Mouse (Mus musculus) brown adipose tissue, adult 24 weeks (tissue): Measurements from ENCODE around the gene Focad. TPM values are rescaled to one million over a fixed set of nuclear protein-coding genes. Genes with fewer than 3 reads are reported as not detected.
A peak's percentile ranks its signal among the peaks of the same experiment; 100 is the strongest.

ENCODE experiments used
- H3K27ac ChIP-seq: fragments of 200-500 bp; replicated peaks from 2 replicates; pipeline ENCODE4 v1.5.1; 2012; ENCODE audit warnings: low read depth, mild to moderate bottlenecking, low read length
- H3K4me1 ChIP-seq: fragments of 200-500 bp; 2 replicates; pipeline ENCODE4 v1.6.1; 2012; ENCODE audit warnings: low read length, mixed read lengths; ENCODE audit not compliant: control insufficient read depth, insufficient read depth, insufficient read length
- H3K4me3 ChIP-seq: fragments of 200-500 bp; 2 replicates; pipeline ENCODE4 v1.5.1; 2012; ENCODE audit warnings: low read depth, mild to moderate bottlenecking, low read length, moderate library complexity; ENCODE audit not compliant: insufficient read depth
- polyA plus RNA-seq: library from polyadenylated mRNA; stranded (reverse); fragments of >200 nt; gene quantifications from 2 replicates; pipeline ENCODE4 v1.2.4, GENCODE M21; 2012; ENCODE audit not compliant: missing spikeins, insufficient read depth, insufficient read length

Gene Focad
- polyA plus RNA-seq: 9.7 and 12.5 TPM in 2 replicates

- no peaks in the 10 kb centered on the region for H3K4me1 ChIP-seq
- H3K27ac ChIP-seq: peak within 1 kb of the TSS; percentile 48
- peak within 1 kb of the TSS; percentile 84 for H3K4me3 ChIP-seq
These were observed at the start of gene Focad for GRCm38 (mm10) chr4:88094062-88094767. Gene Focad (plus strand): TSS chr4:88094629.

- H3K27ac ChIP-seq: no peak overlapping the region
These were observed 49.3 kb upstream of the Focad start for GRCm38 (mm10) chr4:88045151-88045550.

GRCm38 (mm10) chr4:88046280-88046679 is 48.1 kb upstream of the Focad start:
- no peaks in the 10 kb centered on the region for H3K4me1 ChIP-seq

More at GRCm38 (mm10) chr4:88045151-88045550, 49.3 kb upstream of the Focad start:
- no peak overlapping the region for H3K4me3 ChIP-seq
- H3K4me1 ChIP-seq: no peaks in the 10 kb centered on the region

GRCm38 (mm10) chr4:88075388-88075787 is 19.0 kb upstream of the Focad start:
- Histone ChIP-seq H3K4me3 (no peak overlapping the region), H3K27ac (no peak overlapping the region), H3K4me1 (no peaks in the 10 kb centered on the region)

More at GRCm38 (mm10) chr4:88046280-88046679, 48.1 kb upstream of the Focad start:
- Histone ChIP-seq H3K27ac (no peak overlapping the region), H3K4me3 (no peak overlapping the region)

- no peak overlapping the region for H3K27ac ChIP-seq
- H3K4me1 ChIP-seq: no peaks in the 10 kb centered on the region
- no peak overlapping the region for H3K4me3 ChIP-seq
These were observed 15.4 kb upstream of the Focad start for GRCm38 (mm10) chr4:88078983-88079382.

GRCm38 (mm10) chr4:88081417-88081816 is 13.0 kb upstream of the Focad start:
- Histone ChIP-seq H3K4me3 (no peak overlapping the region), H3K27ac (no peak overlapping the region), H3K4me1 (no peaks in the 10 kb centered on the region)

GRCm38 (mm10) chr4:88081885-88082284 is 12.5 kb upstream of the Focad start:
- Histone ChIP-seq H3K27ac (no peak overlapping the region), H3K4me1 (no peaks in the 10 kb centered on the region), H3K4me3 (no peak overlapping the region)

- Histone ChIP-seq H3K27ac (no peak overlapping the region), H3K4me3 (no peak overlapping the region), H3K4me1 (no peaks in the 10 kb centered on the region)
These were observed 12.0 kb upstream of the Focad start for GRCm38 (mm10) chr4:88082381-88082780.

GRCm38 (mm10) chr4:88083781-88084180 is 10.6 kb upstream of the Focad start:
- no peak overlapping the region for H3K4me3 ChIP-seq
- no peaks in the 10 kb centered on the region for H3K4me1 ChIP-seq
- no peak overlapping the region for H3K27ac ChIP-seq

GRCm38 (mm10) chr4:88090316-88090715 is 4.1 kb upstream of the Focad start:
- Histone ChIP-seq H3K4me1 (no peaks in the 10 kb centered on the region), H3K4me3 (no peak overlapping the region), H3K27ac (no peak overlapping the region)

- peak overlapping the region; percentile 48; the same call in 1 of the 2 replicates for H3K27ac ChIP-seq
- no peaks in the 10 kb centered on the region for H3K4me1 ChIP-seq
- peak overlapping the region; percentile 84 for H3K4me3 ChIP-seq
These were observed 465 bp downstream of the Focad start for GRCm38 (mm10) chr4:88094768-88095420.

- Histone ChIP-seq H3K4me1 (no peaks in the 10 kb centered on the region), H3K4me3 (no peak overlapping the region), H3K27ac (no peak overlapping the region)
These were observed 1.3 kb downstream of the Focad start for GRCm38 (mm10) chr4:88095693-88096092.

- H3K4me3 ChIP-seq: no peak overlapping the region
- H3K4me1 ChIP-seq: no peaks in the 10 kb centered on the region
- H3K27ac ChIP-seq: no peak overlapping the region
These were observed 14.2 kb downstream of the Focad start for GRCm38 (mm10) chr4:88108585-88108984.

- H3K27ac ChIP-seq: no peak overlapping the region
These were observed 22.9 kb downstream of the Focad start for GRCm38 (mm10) chr4:88117331-88117730.

GRCm38 (mm10) chr4:88117942-88118341 is 23.5 kb downstream of the Focad start:
- no peak overlapping the region for H3K4me3 ChIP-seq
- H3K27ac ChIP-seq: no peak overlapping the region
- H3K4me1 ChIP-seq: no peaks in the 10 kb centered on the region; the same call in 1 of the 2 replicates

More at GRCm38 (mm10) chr4:88117331-88117730, 22.9 kb downstream of the Focad start:
- no peak overlapping the region for H3K4me3 ChIP-seq
- no peaks in the 10 kb centered on the region; the same call in 1 of the 2 replicates for H3K4me1 ChIP-seq
